In the genomic region with DNA sequence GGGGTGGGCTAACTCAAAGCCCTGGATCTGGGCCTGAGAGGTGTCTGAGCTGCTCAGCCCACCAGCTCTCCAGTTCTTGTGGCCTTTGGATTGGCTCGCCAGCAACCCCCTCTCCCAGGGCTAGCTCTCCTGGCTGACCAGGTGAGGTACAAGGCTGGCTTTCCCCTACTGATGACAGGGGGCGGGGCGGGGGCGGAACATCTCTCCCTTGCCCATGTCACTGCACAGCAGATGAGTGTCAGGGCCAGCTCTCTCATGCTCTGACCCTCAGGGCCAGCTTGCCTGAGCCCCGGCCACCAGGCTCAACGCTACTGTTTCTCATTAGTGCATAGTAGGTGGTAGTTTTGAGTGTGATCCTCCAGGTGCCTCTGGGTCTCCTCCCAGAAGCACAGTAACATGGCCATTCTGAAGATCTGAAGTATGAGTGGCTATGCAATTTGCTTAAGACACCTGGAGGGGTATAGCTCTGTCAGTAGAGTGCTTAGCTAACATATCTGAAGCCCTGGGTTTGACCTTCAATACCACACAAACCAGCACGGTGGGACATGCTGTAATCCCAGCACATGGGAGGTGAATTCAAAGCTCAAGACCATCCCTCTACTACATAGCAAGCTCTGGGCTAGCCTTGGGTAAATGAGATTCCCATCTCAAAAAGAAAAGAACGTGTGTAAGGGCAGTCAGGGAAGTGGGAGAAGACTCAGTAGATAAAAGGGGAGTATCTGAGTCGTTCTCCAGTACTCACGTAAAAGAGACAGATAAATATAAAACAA, we compare ENCODE assay signal across 19 mouse cellular contexts. TPM values are rescaled to one million over a fixed set of nuclear protein-coding genes. Genes with fewer than 3 reads are reported as not detected.
A peak's percentile ranks its signal among the peaks of the same experiment; 100 is the strongest.
DNase-seq lines count a peak whose midpoint lies in the region; ATAC-seq and TF ChIP-seq lines count a peak whose summit lies in the region.
"Had no signal": no experiment of that assay in that cellular context is flagged by ENCODE, and none has a peak within 500 bp of the region (broad histone marks: within the 10 kb centered on the region; RNA-seq: fewer than 3 reads in every experiment).

No protein-coding gene starts in this region.

- TF ChIP-seq CTCF in liver, postnatal 0 days (IDR thresholded peaks at IDR 0.05; ENCODE audit: low read depth) = no peak

- peak; percentile 66 for DNase-seq in liver, postnatal 0 days
- no peak for DNase-seq in layer of hippocampus, adult 9-10 months (ENCODE audit: low spot score)
- no peak for DNase-seq in left cerebral cortex, adult 18-20 months (ENCODE audit: low spot score in 2 of 2)
- DNase-seq: adrenal gland, adult 8-10 months; gastrocnemius, adult 2 months; heart, adult 2 months; heart, postnatal 14 days had no signal

- 0 out of 2 replicates have a peak, but pooled peaks cover 4% of the 10 kb centered on the region for H3K27me3 ChIP-seq in hindbrain, embryonic 15.5 days
- H3K27me3 ChIP-seq in hindbrain, embryonic 13.5 days = peaks cover 4% of the 10 kb centered on the region; the same call in 1 of the 2 replicates
- H3K27me3 ChIP-seq in intestine, embryonic 16.5 days (replicated peaks; ENCODE audit: control insufficient read depth, insufficient read depth, low read length) = no peaks in the 10 kb centered on the region
- no peaks in the 10 kb centered on the region for H3K27me3 ChIP-seq in liver, postnatal 0 days (ENCODE audit: insufficient read depth, low read length)
- H3K27me3 ChIP-seq: lung, embryonic 15.5 days; neural tube, embryonic 12.5 days had no signal

- no peaks in the 10 kb centered on the region for H3K36me3 ChIP-seq in hindbrain, embryonic 15.5 days
- H3K36me3 ChIP-seq in hindbrain, embryonic 13.5 days = no peaks in the 10 kb centered on the region
- no peaks in the 10 kb centered on the region for H3K36me3 ChIP-seq in intestine, embryonic 16.5 days (ENCODE audit: control insufficient read depth, insufficient read depth, low read length)
- no peaks in the 10 kb centered on the region for H3K36me3 ChIP-seq in liver, postnatal 0 days (replicated peaks; ENCODE audit: insufficient read depth, low read length)
- H3K36me3 ChIP-seq: lung, embryonic 15.5 days; neural tube, embryonic 12.5 days had no signal

- H3K4me1 ChIP-seq in hindbrain, embryonic 15.5 days (replicated peaks) = no peaks in the 10 kb centered on the region
- no peaks in the 10 kb centered on the region for H3K4me1 ChIP-seq in hindbrain, embryonic 13.5 days (replicated peaks)
- H3K4me1 ChIP-seq in intestine, embryonic 16.5 days (ENCODE audit: control insufficient read depth, insufficient read depth, low read length) = 0 out of 2 replicates have a peak, but pooled peaks cover 2% of the 10 kb centered on the region
- no peaks in the 10 kb centered on the region; the same call in 1 of the 2 replicates for H3K4me1 ChIP-seq in liver, postnatal 0 days (ENCODE audit: insufficient read depth)
- H3K4me1 ChIP-seq: lung, embryonic 15.5 days; neural tube, embryonic 12.5 days had no signal

- H3K9ac ChIP-seq in hindbrain, embryonic 15.5 days = no peak overlapping the region
- H3K9ac ChIP-seq in hindbrain, embryonic 13.5 days = no peak overlapping the region
- H3K9ac ChIP-seq in intestine, embryonic 16.5 days (ENCODE audit: low read depth, low read length) = no peak overlapping the region
- H3K9ac ChIP-seq in liver, postnatal 0 days (replicated peaks) = peak overlapping the region; percentile 61
- H3K9ac ChIP-seq: lung, embryonic 15.5 days; neural tube, embryonic 12.5 days had no signal

- no peak overlapping the region for H3K4me2 ChIP-seq in hindbrain, embryonic 15.5 days
- no peak overlapping the region for H3K4me2 ChIP-seq in hindbrain, embryonic 13.5 days
- peak overlapping the region; percentile 34 for H3K4me2 ChIP-seq in intestine, embryonic 16.5 days (ENCODE audit: low read depth, low read length)
- peak overlapping the region; percentile 56 for H3K4me2 ChIP-seq in liver, postnatal 0 days (ENCODE audit: low read depth, low read length)
- H3K4me2 ChIP-seq: lung, embryonic 15.5 days; neural tube, embryonic 12.5 days had no signal

- no peaks in the 10 kb centered on the region for H3K9me3 ChIP-seq in hindbrain, embryonic 15.5 days
- H3K9me3 ChIP-seq in hindbrain, embryonic 13.5 days = no peaks in the 10 kb centered on the region
- no peaks in the 10 kb centered on the region for H3K9me3 ChIP-seq in intestine, embryonic 16.5 days (ENCODE audit: control insufficient read depth, low read length)
- H3K9me3 ChIP-seq in liver, postnatal 0 days (ENCODE audit: low read length) = no peaks in the 10 kb centered on the region
- H3K9me3 ChIP-seq: lung, embryonic 15.5 days; neural tube, embryonic 12.5 days had no signal

- H3K27ac ChIP-seq in hindbrain, embryonic 15.5 days (replicated peaks) = no peak overlapping the region
- no peak overlapping the region for H3K27ac ChIP-seq in hindbrain, embryonic 13.5 days
- no peak overlapping the region for H3K27ac ChIP-seq in intestine, embryonic 16.5 days (ENCODE audit: low read length)
- peak overlapping the region; percentile 92 for H3K27ac ChIP-seq in liver, postnatal 0 days (ENCODE audit: low read depth)
- H3K27ac ChIP-seq: gastrocnemius, adult 2 months; heart, adult 2 months; lung, embryonic 15.5 days; neural tube, embryonic 12.5 days had no signal

- no peak overlapping the region for H3K4me3 ChIP-seq in hindbrain, embryonic 15.5 days
- no peak overlapping the region for H3K4me3 ChIP-seq in hindbrain, embryonic 13.5 days
- H3K4me3 ChIP-seq in intestine, embryonic 16.5 days (ENCODE audit: low read length) = no peak overlapping the region
- peak overlapping the region; percentile 47 for H3K4me3 ChIP-seq in liver, postnatal 0 days (ENCODE audit: low read depth, low read length)
- H3K4me3 ChIP-seq: heart, adult 2 months; lung, embryonic 15.5 days; megakaryocyte, embryonic 14.5 days; neural tube, embryonic 12.5 days had no signal

- no peak for TF ChIP-seq EP300 in liver, postnatal 0 days (IDR thresholded peaks at IDR 0.05; ENCODE audit: low read depth)

- peak; percentile 56; the same call in 1 of the 2 replicates for ATAC-seq in hindbrain, embryonic 15.5 days (ENCODE audit: low FRiP score, low read depth)
- no peak for ATAC-seq in hindbrain, embryonic 13.5 days (ENCODE audit: low FRiP score)
- 0 out of 2 replicates have a peak, but pooled peaks have one; percentile 16 for ATAC-seq in erythroid progenitor cell, adult 5-6 weeks (replicated peaks; ENCODE audit: low FRiP score, poor library complexity, severe bottlenecking)
- ATAC-seq in intestine, embryonic 16.5 days = no peak
- ATAC-seq in liver, postnatal 0 days = peak; percentile 35

- 82% methylated on average over 10 of the region's 10 CpGs for WGBS in hindbrain, embryonic 15.5 days
- 82% methylated on average over 10 of the region's 10 CpGs for WGBS in hindbrain, embryonic 13.5 days
- 72% methylated on average over 10 of the region's 10 CpGs for WGBS in intestine, embryonic 16.5 days
- 61% methylated on average over 10 of the region's 10 CpGs for WGBS in liver, postnatal 0 days (ENCODE audit: insufficient replicate concordance)

RNA-seq across cellular contexts. Expression of gene Smim13, which starts 11.4 kb away (rescaled TPM):
- 28.6 and 30.6 TPM in 2 replicates for polyA plus RNA-seq in hindbrain, embryonic 15.5 days (2015; fragmentation: Nextera tagmentation; extraction: Ambion mirVana)
- polyA plus RNA-seq in hindbrain, embryonic 13.5 days (2015; fragmentation: Nextera tagmentation; extraction: Ambion mirVana) = 19.1 and 20.1 TPM in 2 replicates
- total RNA-seq in erythroid progenitor cell, adult 5-6 weeks (2015; ENCODE audit: low replicate concordance) = 0.84 and 2.2 TPM in 2 replicates
- 2.8 and 5.4 TPM in 2 replicates for total RNA-seq in erythroid progenitor cell, adult 5-6 weeks (2017; ENCODE audit: low replicate concordance)
- 8.5 and 8.7 TPM in 2 replicates for polyA plus RNA-seq in intestine, embryonic 16.5 days (2015; fragmentation: Nextera tagmentation; extraction: Ambion mirVana)
- 3.8 and 3.9 TPM in 2 replicates for polyA plus RNA-seq in liver, postnatal 0 days (2015; fragmentation: Nextera tagmentation; extraction: Ambion mirVana)
- total RNA-seq in left cerebral cortex, adult 18-20 months (2021) = 100 to 1,000 TPM; 176 to 180 TPM

RNA-seq across cellular contexts. Expression of gene Elovl2, which starts 18.0 kb away (rescaled TPM):
- polyA plus RNA-seq in hindbrain, embryonic 15.5 days (2015; fragmentation: Nextera tagmentation; extraction: Ambion mirVana) = 35.8 and 40.2 TPM in 2 replicates
- polyA plus RNA-seq in hindbrain, embryonic 13.5 days (2015; fragmentation: Nextera tagmentation; extraction: Ambion mirVana) = 40.8 and 43.1 TPM in 2 replicates
- total RNA-seq in erythroid progenitor cell, adult 5-6 weeks (2015; ENCODE audit: low replicate concordance) = not detected in 2 replicates
- total RNA-seq in erythroid progenitor cell, adult 5-6 weeks (2017; ENCODE audit: low replicate concordance) = not detected in 2 replicates
- polyA plus RNA-seq in intestine, embryonic 16.5 days (2015; fragmentation: Nextera tagmentation; extraction: Ambion mirVana) = 5.7 and 6.3 TPM in 2 replicates
- 304 and 314 TPM in 2 replicates for polyA plus RNA-seq in liver, postnatal 0 days (2015; fragmentation: Nextera tagmentation; extraction: Ambion mirVana)
- total RNA-seq in left cerebral cortex, adult 18-20 months (2021) = 10 to 100 TPM; 14.6 to 15.3 TPM
- polyA plus RNA-seq: C2C12 had no signal

RNA-seq across cellular contexts. Expression of gene Gm17364, which starts 35.6 kb away (rescaled TPM):
- polyA plus RNA-seq in hindbrain, embryonic 15.5 days (2015; fragmentation: Nextera tagmentation; extraction: Ambion mirVana) = not detected in 2 replicates
- not detected in 2 replicates for polyA plus RNA-seq in hindbrain, embryonic 13.5 days (2015; fragmentation: Nextera tagmentation; extraction: Ambion mirVana)
- total RNA-seq in erythroid progenitor cell, adult 5-6 weeks (2015; ENCODE audit: low replicate concordance) = not detected in 2 replicates
- not detected in 2 replicates for total RNA-seq in erythroid progenitor cell, adult 5-6 weeks (2017; ENCODE audit: low replicate concordance)
- polyA plus RNA-seq in intestine, embryonic 16.5 days (2015; fragmentation: Nextera tagmentation; extraction: Ambion mirVana) = not detected in 2 replicates
- not detected in 2 replicates for polyA plus RNA-seq in liver, postnatal 0 days (2015; fragmentation: Nextera tagmentation; extraction: Ambion mirVana)
- total RNA-seq in left cerebral cortex, adult 18-20 months (2021) = not detected
- total RNA-seq: adrenal gland, adult 8-10 months; ES-E14; gastrocnemius, adult 2 months; heart, adult 2 months; heart, postnatal 14 days; layer of hippocampus, adult 8-10 months; left cerebral cortex, postnatal 36 days had no signal
- polyA plus RNA-seq: C2C12; heart, adult 2 months; lung, embryonic 15.5 days; neural tube, embryonic 12.5 days; urinary bladder, adult 2 months had no signal

Comparison
In these comparisons a context has a peak if more than half of its experiments do, and no peak if none do; other contexts are left out.
1. ATAC-seq: peak in hindbrain, embryonic 15.5 days (single experiment), erythroid progenitor cell, adult 5-6 weeks (single experiment) and liver, postnatal 0 days (single experiment); none in hindbrain, embryonic 13.5 days (single experiment) and intestine, embryonic 16.5 days (single experiment).
2. H3K4me2 ChIP-seq: peak in intestine, embryonic 16.5 days (single experiment) and liver, postnatal 0 days (single experiment); none in hindbrain, embryonic 15.5 days (single experiment) and hindbrain, embryonic 13.5 days (single experiment).